Mouse (Mus musculus): ENCODE measurements around the gene Fyco1. TPM values are rescaled to one million over a fixed set of nuclear protein-coding genes. Genes with fewer than 3 reads are reported as not detected.
"Not testable (repeated sequence)": the region's sequence is repeated elsewhere in the genome, so short reads cannot be mapped to it uniquely, and the experiment has no call there.

Gene Fyco1
- total RNA-seq, 2 experiments from 2014 or later = 29.4 to 30.2 TPM

DNA sequence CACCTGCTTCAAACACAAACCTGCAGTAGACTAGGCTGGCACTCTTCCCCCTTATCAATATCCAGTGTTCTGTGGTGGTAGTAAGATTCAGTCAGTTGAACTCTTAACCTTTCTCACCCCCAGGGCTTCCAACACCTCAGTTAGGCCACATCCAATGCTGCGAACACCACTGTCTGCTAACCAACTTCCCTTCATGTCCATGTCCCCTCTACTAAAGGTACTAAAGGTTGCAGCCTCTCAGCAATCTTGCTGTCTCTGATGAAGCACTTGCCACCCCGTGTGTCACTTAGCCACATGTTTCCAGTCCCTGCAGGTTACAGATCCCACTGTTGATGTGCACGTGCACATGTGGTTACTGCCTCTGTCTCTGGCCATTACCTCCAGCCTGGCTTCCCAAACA is 87.9 kb downstream of the Fyco1 start:
- no peak for DNase-seq (ENCODE audit: extremely low spot score in 1 of 2, low spot score in 2 of 2)
- H3K4me3 ChIP-seq = no peak overlapping the region
- H3K27ac ChIP-seq = no peak overlapping the region
- intact Hi-C loops (cut with DNase I) = no loop called here
- TF ChIP-seq CTCF (IDR thresholded peaks at IDR 0.05) = no peak

DNA sequence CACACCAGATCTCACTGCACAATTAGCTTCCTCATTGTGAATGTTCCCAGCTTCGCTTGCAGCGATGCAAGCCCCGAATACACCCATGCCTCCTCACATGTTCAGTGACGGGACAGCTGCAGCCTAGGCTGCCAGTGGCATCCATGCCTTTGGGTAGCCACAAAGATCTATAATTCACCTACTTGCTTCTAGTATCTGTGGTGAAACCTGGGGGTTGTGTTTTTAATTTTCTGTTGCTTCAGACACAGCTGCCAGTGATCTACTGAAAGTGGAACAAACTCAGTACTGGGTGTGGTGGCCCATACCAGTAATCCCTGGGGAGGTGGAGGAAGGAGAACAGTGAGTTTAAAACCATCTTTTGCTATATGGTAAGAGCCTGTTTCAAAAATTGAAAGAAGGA is 88.8 kb downstream of the Fyco1 start:
- intact Hi-C loops (cut with DNase I) = no loop called here
- TF ChIP-seq CTCF (IDR thresholded peaks at IDR 0.05) = no peak
- DNase-seq (ENCODE audit: extremely low spot score in 1 of 2, low spot score in 2 of 2) = no peak
- Histone ChIP-seq H3K4me3 (no peak overlapping the region), H3K27ac (no peak overlapping the region)

DNA sequence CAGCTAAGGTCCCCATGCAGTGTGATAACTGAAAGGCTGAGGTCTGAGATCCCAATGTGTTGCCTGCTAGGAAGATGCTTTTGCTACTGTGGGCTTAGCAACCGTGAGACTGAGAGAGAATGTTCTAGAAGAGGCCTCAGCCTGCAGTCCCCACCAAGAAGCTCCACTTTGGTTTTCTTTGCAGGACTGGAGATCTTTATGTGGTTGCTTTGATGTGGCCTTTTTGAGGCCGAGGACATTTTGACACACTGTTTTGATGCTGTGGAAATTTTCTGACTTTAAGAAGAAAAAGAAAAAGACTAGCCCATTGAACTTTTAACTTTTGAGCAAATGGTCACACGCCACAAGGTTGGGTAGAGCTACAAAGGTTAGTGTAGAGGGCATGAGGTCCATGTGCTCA is 90.9 kb downstream of the Fyco1 start:
- DNase-seq (ENCODE audit: extremely low spot score in 1 of 2, low spot score in 2 of 2) = no peak
- Histone ChIP-seq H3K4me3 (no peak overlapping the region), H3K27ac (no peak overlapping the region)
- intact Hi-C loops (cut with DNase I) = no loop called here
- no peak for TF ChIP-seq CTCF (IDR thresholded peaks at IDR 0.05)

GRCm38 (mm10) chr9:123758645-123759044 is 93.1 kb downstream of the Fyco1 start:
- intact Hi-C loops (cut with DNase I) = no loop called here

GRCm38 (mm10) chr9:123758156-123758555 is 93.5 kb downstream of the Fyco1 start:
- no peak for DNase-seq (ENCODE audit: extremely low spot score in 1 of 2, low spot score in 2 of 2)
- intact Hi-C loops (cut with DNase I) = no loop called here
- H3K27ac ChIP-seq = no peak overlapping the region
- H3K4me3 ChIP-seq = no peak overlapping the region
- no peak for TF ChIP-seq CTCF (IDR thresholded peaks at IDR 0.05)

More at GRCm38 (mm10) chr9:123758645-123759044, 93.1 kb downstream of the Fyco1 start:
- no peak overlapping the region for H3K4me3 ChIP-seq
- no peak for TF ChIP-seq CTCF (IDR thresholded peaks at IDR 0.05)
- H3K27ac ChIP-seq = no peak overlapping the region
- DNase-seq (ENCODE audit: extremely low spot score in 1 of 2, low spot score in 2 of 2) = no peak

GRCm38 (mm10) chr9:123757326-123757725 is 94.4 kb downstream of the Fyco1 start:
- intact Hi-C loops (cut with DNase I) = no loop called here
- DNase-seq (ENCODE audit: extremely low spot score in 1 of 2, low spot score in 2 of 2) = no peak
- no peak overlapping the region for H3K4me3 ChIP-seq
- no peak for TF ChIP-seq CTCF (IDR thresholded peaks at IDR 0.05)
- H3K27ac ChIP-seq = no peak overlapping the region

DNA sequence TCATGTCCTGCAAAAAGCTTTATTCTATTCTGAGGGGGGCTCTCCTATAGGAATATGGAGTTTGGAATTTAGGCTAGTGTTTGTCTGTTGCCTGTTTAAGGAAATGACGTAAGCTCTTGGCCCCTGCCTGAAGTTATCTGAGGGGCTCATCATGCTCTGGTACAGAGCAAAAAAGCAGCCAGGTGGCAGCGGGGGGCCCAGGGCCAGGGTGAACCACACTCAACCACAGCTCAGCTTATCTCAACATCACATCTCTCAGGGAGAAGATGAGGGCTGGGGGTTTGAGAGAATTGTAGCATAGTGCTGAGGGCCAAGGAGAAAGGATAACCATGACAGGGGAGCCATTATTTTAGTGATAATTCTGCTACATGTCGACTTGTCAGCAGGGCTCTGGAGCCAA is 94.9 kb downstream of the Fyco1 start:
- TF ChIP-seq CTCF (IDR thresholded peaks at IDR 0.05) = no peak
- Histone ChIP-seq H3K4me3 (no peak overlapping the region), H3K27ac (no peak overlapping the region)
- intact Hi-C loops (cut with DNase I) = no loop called here
- DNase-seq (ENCODE audit: extremely low spot score in 1 of 2, low spot score in 2 of 2) = no peak

GRCm38 (mm10) chr9:123754333-123754732 is 97.4 kb downstream of the Fyco1 start:
- DNase-seq (ENCODE audit: extremely low spot score in 1 of 2, low spot score in 2 of 2) = no peak
- Histone ChIP-seq H3K27ac (no peak overlapping the region), H3K4me3 (no peak overlapping the region)
- intact Hi-C loops (cut with DNase I) = no loop called here
- no peak for TF ChIP-seq CTCF (IDR thresholded peaks at IDR 0.05)

DNA sequence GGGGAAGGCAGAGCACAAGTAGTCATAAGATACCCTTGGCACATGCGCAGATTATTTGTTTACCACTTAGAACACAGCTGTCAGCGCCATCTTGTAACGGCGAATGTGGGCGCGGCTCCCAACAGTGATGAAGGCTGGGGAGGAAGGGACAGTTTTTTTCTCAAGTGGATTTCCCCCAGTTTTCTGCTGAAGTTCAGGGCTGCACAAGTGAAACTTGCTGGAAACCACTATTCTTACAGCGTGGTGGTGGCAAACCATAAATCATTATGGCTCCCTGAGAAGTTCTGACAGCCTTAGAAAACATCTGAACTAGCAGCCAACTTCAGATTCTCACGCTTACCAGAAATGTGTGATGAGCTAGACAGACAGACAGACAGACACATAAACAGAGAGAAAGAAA is 102.0 kb downstream of the Fyco1 start:
- DNase-seq (ENCODE audit: extremely low spot score in 1 of 2, low spot score in 2 of 2); intact Hi-C loops (cut with DNase I); H3K27ac ChIP-seq; H3K4me3 ChIP-seq: not testable (repeated sequence)

DNA sequence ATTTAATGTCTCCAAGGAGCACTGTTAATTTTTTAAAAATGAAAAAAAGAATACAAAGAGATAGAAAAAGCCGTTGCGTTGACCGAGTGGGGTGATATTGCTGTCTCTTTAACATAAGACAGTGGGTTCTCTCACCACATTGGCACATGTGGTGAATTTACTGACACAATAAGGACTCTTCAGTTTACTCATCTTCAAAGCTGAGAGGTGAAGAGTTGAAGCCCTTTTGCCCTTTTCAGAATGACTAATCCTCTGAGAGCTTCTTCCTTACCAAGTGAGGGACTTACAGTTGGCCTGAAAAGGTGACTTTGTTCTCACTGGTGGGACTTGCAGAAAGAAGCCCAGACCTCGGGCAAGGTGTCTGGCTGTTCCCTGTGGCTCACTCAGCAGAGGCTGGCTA is 110.9 kb downstream of the Fyco1 start:
- Histone ChIP-seq H3K27ac (no peak overlapping the region), H3K4me3 (no peak overlapping the region)
- no peak for TF ChIP-seq CTCF (IDR thresholded peaks at IDR 0.05)
- intact Hi-C loops (cut with DNase I) = no loop called here
- no peak for DNase-seq (ENCODE audit: extremely low spot score in 1 of 2, low spot score in 2 of 2)

Other genes starting within 250 kb of the Fyco1 start
- gene Slc6a20b, start 219.3 kb downstream of the Fyco1 start, total RNA-seq (2021) = under 1 TPM; 0.37 to 0.52 TPM
- under 1 TPM; 0.12 to 0.20 TPM for gene Ccr9, start 173.5 kb downstream of the Fyco1 start, total RNA-seq (2021)
- gene Slc6a20a, start 173.0 kb downstream of the Fyco1 start, total RNA-seq (2021) = 10 to 100 TPM; 18.9 to 24.4 TPM
- gene Lztfl1, start 134.2 kb downstream of the Fyco1 start, total RNA-seq (2021) = 10 to 100 TPM; 69.2 to 77.4 TPM
- gene Cxcr6, start 45.4 kb downstream of the Fyco1 start, total RNA-seq (2021) = not detected
- gene Xcr1, start 10.1 kb upstream of the Fyco1 start, total RNA-seq (2021) = not detected
- gene Ccr1, start 116.8 kb upstream of the Fyco1 start, total RNA-seq (2021) = under 1 TPM in 1 of 2 experiments, not detected in 1; 0.38 TPM
- not detected for gene Ccr1l1, start 126.5 kb upstream of the Fyco1 start, total RNA-seq (2021)
- gene Ccr3, start 170.1 kb upstream of the Fyco1 start, total RNA-seq (2021) = not detected